Mouse (Mus musculus): ENCODE measurements around the gene Cort. TPM values are rescaled to one million over a fixed set of nuclear protein-coding genes. Genes with fewer than 3 reads are reported as not detected.
"Not testable (repeated sequence)": the region's sequence is repeated elsewhere in the genome, so short reads cannot be mapped to it uniquely, and the experiment has no call there.

Cort gene
- polyA plus RNA-seq, 2 experiments = 0.26 to 0.59 TPM

GRCm38 (mm10) chr4:149103875-149104561 lies 22.5 kb downstream of the Cort start, which contains the start of gene Dffa:
Dffa (plus strand) TSS chr4:149104146.
- under 1% methylated on average over 35 of the region's 35 CpGs for WGBS
- Histone ChIP-seq H3K27me3 (ENCODE audit: control insufficient read depth, insufficient read depth, low read length) (no peaks in the 10 kb centered on the region), H3K9ac (ENCODE audit: low read depth, low read length, severe bottlenecking) (peak within 1 kb of the TSS; percentile 84), H3K9me3 (ENCODE audit: control insufficient read depth, low read length) (no peaks in the 10 kb centered on the region), H3K4me1 (ENCODE audit: control insufficient read depth, insufficient read depth, low read length) (peaks cover 7% of the 10 kb centered on the region), H3K4me2 (replicated peaks; ENCODE audit: low read depth, low read length, severe bottlenecking) (peak within 1 kb of the TSS; percentile 86), H3K27ac (replicated peaks; ENCODE audit: low read depth, low read length) (no peak within 1 kb of the TSS), H3K36me3 (ENCODE audit: control insufficient read depth, insufficient read depth, low read length) (peaks cover 8% of the 10 kb centered on the region), H3K4me3 (replicated peaks; ENCODE audit: low read length) (peak within 1 kb of the TSS; percentile 72)
- peak; percentile 92 for DNase-seq (ENCODE audit: low spot score)
- no peak; the same call in 1 of the 2 replicates for TF ChIP-seq POLR2A (IDR thresholded peaks at IDR 0.05; ENCODE audit: borderline replicate concordance, extremely low read depth, insufficient read depth, insufficient read length)
- ATAC-seq (ENCODE audit: low FRiP score, low read depth) = peak; percentile 78

GRCm38 (mm10) chr4:149101456-149101855 lies 25.1 kb downstream of the Cort start:
- H3K27me3 ChIP-seq (ENCODE audit: control insufficient read depth, insufficient read depth, low read length) = no peaks in the 10 kb centered on the region
- ATAC-seq (ENCODE audit: low FRiP score, low read depth) = no peak
- WGBS = 82% methylated on average over 3 of the region's 3 CpGs
- no peaks in the 10 kb centered on the region for H3K36me3 ChIP-seq (ENCODE audit: control insufficient read depth, insufficient read depth, low read length)
- no peak overlapping the region for H3K4me2 ChIP-seq (replicated peaks; ENCODE audit: low read depth, low read length, severe bottlenecking)
- H3K9me3 ChIP-seq (ENCODE audit: control insufficient read depth, low read length) = no peaks in the 10 kb centered on the region
- DNase-seq (ENCODE audit: low spot score) = no peak
- no peak overlapping the region for H3K9ac ChIP-seq (ENCODE audit: low read depth, low read length, severe bottlenecking)
- H3K4me1 ChIP-seq (ENCODE audit: control insufficient read depth, insufficient read depth, low read length) = peaks cover 16% of the 10 kb centered on the region
- H3K27ac ChIP-seq (replicated peaks; ENCODE audit: low read depth, low read length) = no peak overlapping the region
- TF ChIP-seq POLR2A (IDR thresholded peaks at IDR 0.05; ENCODE audit: borderline replicate concordance, extremely low read depth, insufficient read depth, insufficient read length) = no peak
- no peak overlapping the region for H3K4me3 ChIP-seq (replicated peaks; ENCODE audit: low read length)

DNA sequence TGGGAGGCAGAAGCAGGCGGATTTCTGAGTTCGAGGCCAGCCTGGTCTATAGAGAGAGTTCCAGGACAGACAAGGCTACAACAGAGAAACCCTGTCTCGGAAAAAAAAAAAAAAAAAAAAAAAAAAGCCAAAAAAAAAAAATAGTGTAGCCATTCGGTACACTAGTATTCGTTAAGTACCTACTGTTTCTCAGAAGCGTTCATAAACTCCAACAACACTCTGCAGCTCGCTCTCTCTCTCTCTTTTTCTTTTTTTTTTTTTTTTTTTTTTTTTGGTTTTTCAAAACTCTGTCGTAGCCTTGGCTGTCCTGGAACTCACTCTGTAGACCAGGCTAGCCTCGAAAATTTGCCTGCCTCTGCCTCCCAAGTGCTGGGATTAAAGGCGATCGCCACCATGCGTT lies 26.1 kb downstream of the Cort start:
- not testable (repeated sequence) for H3K27me3 ChIP-seq (ENCODE audit: control insufficient read depth, insufficient read depth, low read length)

DNA sequence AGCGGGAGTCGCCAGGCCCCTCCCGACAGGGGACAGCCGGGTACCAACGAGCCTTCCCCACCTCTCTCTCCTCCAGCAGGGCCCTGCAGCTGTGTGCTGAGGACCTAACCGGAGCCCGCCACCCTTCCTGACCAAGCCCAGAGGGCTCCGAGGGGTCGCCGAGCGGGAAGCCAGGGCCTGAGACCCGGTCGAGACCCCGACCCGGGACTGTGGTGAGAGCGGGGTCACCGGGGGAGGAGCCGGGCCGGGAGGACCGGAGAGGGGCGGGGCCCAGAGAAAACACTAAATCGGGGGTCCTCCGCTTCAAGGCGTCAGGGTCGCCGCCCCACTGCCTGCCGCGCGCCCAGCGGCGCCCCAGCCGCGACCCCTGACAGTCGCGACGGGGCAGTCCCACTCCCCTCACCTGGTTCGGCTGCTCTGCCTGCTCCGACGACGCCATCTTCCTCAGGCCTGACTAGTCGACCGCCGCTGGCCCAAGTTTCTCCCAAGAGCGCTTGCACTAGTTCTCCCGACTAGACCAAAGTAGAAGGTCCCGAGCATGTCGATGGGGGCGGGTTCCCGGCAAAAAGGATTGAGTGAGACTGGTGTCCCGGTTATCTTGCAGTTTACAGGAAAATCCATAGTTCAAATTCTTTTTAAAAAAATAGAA lies 27.1 kb downstream of the Cort start, which contains the start of gene Pex14:
Gene Pex14, minus strand, starts transcription at position 508 of the 649 bp plus-strand sequence.
- H3K27me3 ChIP-seq (ENCODE audit: control insufficient read depth, insufficient read depth, low read length) = no peaks in the 10 kb centered on the region
- under 1% methylated on average over 40 of the region's 50 CpGs for WGBS
- peak within 1 kb of the TSS; percentile 99 for H3K4me3 ChIP-seq (replicated peaks; ENCODE audit: low read length)
- H3K27ac ChIP-seq (replicated peaks; ENCODE audit: low read depth, low read length) = peak within 1 kb of the TSS; percentile 65
- peak; percentile 71; the same call in 1 of the 2 replicates for TF ChIP-seq POLR2A (IDR thresholded peaks at IDR 0.05; ENCODE audit: borderline replicate concordance, extremely low read depth, insufficient read depth, insufficient read length)
- peaks cover 11% of the 10 kb centered on the region; the same call in 1 of the 2 replicates for H3K4me1 ChIP-seq (ENCODE audit: control insufficient read depth, insufficient read depth, low read length)
- DNase-seq (ENCODE audit: low spot score) (peak; percentile 94), ATAC-seq (ENCODE audit: low FRiP score, low read depth) (peak; percentile 87)
- no peaks in the 10 kb centered on the region for H3K9me3 ChIP-seq (ENCODE audit: control insufficient read depth, low read length)
- H3K4me2 ChIP-seq (replicated peaks; ENCODE audit: low read depth, low read length, severe bottlenecking) = peak within 1 kb of the TSS; percentile 75
- H3K9ac ChIP-seq (ENCODE audit: low read depth, low read length, severe bottlenecking) = peak within 1 kb of the TSS; percentile 88
- H3K36me3 ChIP-seq (ENCODE audit: control insufficient read depth, insufficient read depth, low read length) = no peaks in the 10 kb centered on the region

More for the DNA sequence above, 26.1 kb downstream of the Cort start:
- H3K9ac ChIP-seq (ENCODE audit: low read depth, low read length, severe bottlenecking); H3K4me3 ChIP-seq (replicated peaks; ENCODE audit: low read length); H3K36me3 ChIP-seq (ENCODE audit: control insufficient read depth, insufficient read depth, low read length); ATAC-seq (ENCODE audit: low FRiP score, low read depth); H3K27ac ChIP-seq (replicated peaks; ENCODE audit: low read depth, low read length); H3K9me3 ChIP-seq (ENCODE audit: control insufficient read depth, low read length); DNase-seq (ENCODE audit: low spot score): not testable (repeated sequence)
- Histone ChIP-seq H3K4me1 (ENCODE audit: control insufficient read depth, insufficient read depth, low read length) (peaks cover 16% of the 10 kb centered on the region), H3K4me2 (replicated peaks; ENCODE audit: low read depth, low read length, severe bottlenecking) (peak overlapping the region; percentile 50; the same call in 1 of the 2 replicates)
- 86% methylated on average over 12 of the region's 12 CpGs for WGBS

DNA sequence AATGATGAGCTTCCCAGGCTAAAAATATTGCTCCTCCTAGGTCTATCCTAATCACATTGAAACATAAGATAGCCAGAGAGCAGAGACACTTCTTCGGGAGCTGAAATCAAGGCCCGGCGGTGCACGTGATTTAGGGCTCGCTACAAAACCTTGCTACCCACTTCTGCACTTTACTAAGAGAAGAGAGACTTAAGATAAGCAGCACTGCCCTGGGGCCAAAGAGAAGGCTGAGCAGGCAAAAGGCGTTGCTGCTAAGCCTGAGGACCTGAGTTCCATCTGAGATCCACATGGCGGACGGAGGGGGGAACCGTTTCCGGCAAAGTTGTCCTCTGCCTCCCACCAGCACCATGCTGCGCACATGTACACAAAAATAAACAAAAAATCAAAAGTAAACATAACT lies 28.0 kb downstream of the Cort start:
- TF ChIP-seq POLR2A (IDR thresholded peaks at IDR 0.05; ENCODE audit: borderline replicate concordance, extremely low read depth, insufficient read depth, insufficient read length) = no peak
- H3K9ac ChIP-seq (ENCODE audit: low read depth, low read length, severe bottlenecking) = peak overlapping the region; percentile 88
- 17% methylated on average over 11 of the region's 11 CpGs for WGBS
- H3K27ac ChIP-seq (replicated peaks; ENCODE audit: low read depth, low read length) = no peak overlapping the region
- no peaks in the 10 kb centered on the region for H3K27me3 ChIP-seq (ENCODE audit: control insufficient read depth, insufficient read depth, low read length)
- H3K4me2 ChIP-seq (replicated peaks; ENCODE audit: low read depth, low read length, severe bottlenecking) = peak overlapping the region; percentile 75
- ATAC-seq (ENCODE audit: low FRiP score, low read depth) = no peak
- DNase-seq (ENCODE audit: low spot score) = no peak
- H3K36me3 ChIP-seq (ENCODE audit: control insufficient read depth, insufficient read depth, low read length) = no peaks in the 10 kb centered on the region
- H3K9me3 ChIP-seq (ENCODE audit: control insufficient read depth, low read length) = no peaks in the 10 kb centered on the region
- H3K4me3 ChIP-seq (replicated peaks; ENCODE audit: low read length) = peak overlapping the region; percentile 99
- H3K4me1 ChIP-seq (ENCODE audit: control insufficient read depth, insufficient read depth, low read length) = peaks cover 9% of the 10 kb centered on the region; the same call in 1 of the 2 replicates

Measured in limb, embryonic 14.5 days (tissue).